Mouse (Mus musculus) kidney, adult 2 months (tissue): Measurements from ENCODE around the gene Ldhd.

Experiments used
- CTCF ChIP-seq: fragments of 200-500 bp; conservative IDR thresholded peaks from 2 replicates; pipeline ENCODE4 v1.5.1; 2011; ENCODE audit warnings: low read depth, mild to moderate bottlenecking, control low read depth, low read length, moderate library complexity, mixed read lengths; ENCODE audit not compliant: insufficient read depth, insufficient read length
- POLR2A ChIP-seq: fragments of 200-500 bp; IDR thresholded peaks from one replicate; pipeline ENCODE4 v1.6.1; 2011; ENCODE audit warnings: low read depth, low read length, control low read depth

DNA sequence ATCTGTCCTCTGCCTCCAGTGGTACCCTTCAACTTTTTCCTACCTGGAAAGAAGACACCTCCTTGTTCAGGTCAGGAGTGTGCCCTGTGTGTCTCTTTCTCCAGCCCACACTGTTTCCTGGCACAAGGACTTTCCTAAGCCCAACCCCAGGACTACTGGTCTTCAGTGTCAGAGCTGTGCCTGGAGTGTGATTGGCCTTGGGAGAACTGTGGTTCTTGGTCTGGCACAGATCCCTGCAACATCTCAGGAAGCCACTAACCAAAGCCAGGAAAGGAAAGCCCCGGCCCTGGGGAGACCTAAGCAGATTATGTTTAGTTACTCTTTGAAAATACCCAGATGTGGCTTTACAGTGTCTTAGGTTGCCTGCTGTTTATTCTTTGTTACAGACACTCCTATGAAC lies 10.2 kb downstream of the Ldhd start:
- TF ChIP-seq POLR2A (no peak), CTCF (no peak)
